Mouse (Mus musculus) mouse embryonic stem cell (cell line): ENCODE results near the gene Sumo1.
"Not testable (repeated sequence)": the region's sequence is repeated elsewhere in the genome, so short reads cannot be mapped to it uniquely, and the experiment has no call there.

Experiments used
- in situ Hi-C, 2 experiments: fragments of 300-500 bp; cut with MboI; formaldehyde crosslinking; loops; 1 replicate in 1 of 2; 3 replicates in 1 of 2; pipeline ENCODE4 v1.14.3; 2019 to 2020; ENCODE audit warnings: low sequenced_read_pairs in 2 of 2, low pct_unique_long_range_greater_than_20kb in 1 of 2, mixed read lengths in 1 of 2; ENCODE audit not compliant: unreplicated experiment in 1 of 2

Sumo1 gene

GRCm38 (mm10) chr1:59646502-59646901 is 24.1 kb downstream of the Sumo1 start:
- in situ Hi-C loops, result not testable (repeated sequence)

DNA sequence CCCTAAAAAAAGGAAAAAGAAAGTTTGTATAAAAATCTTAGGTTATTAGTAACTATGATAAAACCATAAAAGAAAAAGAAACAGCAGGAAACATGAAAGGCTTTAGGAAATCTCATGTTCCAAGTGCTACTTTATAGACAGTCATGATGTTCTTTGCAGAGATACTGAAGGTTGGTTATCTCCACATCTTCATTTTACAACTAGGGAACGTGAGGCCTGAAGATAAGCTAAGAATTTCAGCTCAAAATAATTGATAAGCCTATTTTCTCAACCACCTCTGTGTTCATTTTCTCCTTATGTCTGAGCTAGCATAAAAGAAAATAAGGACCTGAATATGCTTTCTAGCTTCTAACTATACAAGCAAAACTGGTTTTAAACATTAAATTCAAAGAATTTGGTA is 28.1 kb downstream of the Sumo1 start:
- in situ Hi-C loops, result no loop called here

DNA sequence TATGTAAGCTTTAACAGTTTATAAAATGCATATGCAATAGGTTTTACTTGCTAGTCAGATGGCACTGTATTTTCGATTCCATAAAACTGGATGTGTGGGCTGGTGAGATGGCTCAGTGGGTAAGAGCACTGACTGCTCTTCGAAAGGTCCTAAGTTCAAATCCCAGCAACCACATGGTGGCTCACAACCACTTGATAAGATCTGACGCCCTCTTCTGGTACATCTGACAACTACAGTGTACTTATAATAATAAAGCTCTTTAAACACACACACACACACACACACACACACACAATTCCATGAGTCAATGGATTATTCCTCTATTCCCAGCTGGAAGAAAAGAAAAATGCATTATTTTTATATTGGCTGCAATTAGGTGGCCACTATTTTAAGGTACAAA is 32.3 kb downstream of the Sumo1 start:
- in situ Hi-C loops, result no loop called here

DNA sequence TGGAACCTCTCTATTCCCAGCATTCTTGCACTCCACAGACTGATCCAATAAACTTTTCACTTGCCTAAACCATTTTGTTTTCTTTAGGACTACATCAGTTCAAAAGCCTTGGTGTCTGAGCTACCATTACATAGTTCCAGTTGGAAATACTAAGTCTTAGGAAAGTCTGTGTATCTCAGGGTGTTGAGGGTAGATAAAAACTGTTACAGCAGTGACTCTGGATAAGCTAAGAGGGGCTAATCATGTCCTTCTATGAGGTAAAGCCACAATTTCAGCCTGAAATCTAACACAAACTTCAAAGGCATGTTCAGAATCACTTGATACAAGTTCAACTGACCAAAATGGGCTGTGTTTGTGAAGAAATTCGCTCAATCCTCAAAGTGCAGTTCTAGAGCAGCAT is 34.3 kb downstream of the Sumo1 start:
- in situ Hi-C loops, result no loop called here

GRCm38 (mm10) chr1:59633056-59633455 is 37.6 kb downstream of the Sumo1 start:
- in situ Hi-C loops, result no loop called here

- in situ Hi-C loops, result no loop called here
Measured at GRCm38 (mm10) chr1:59631986-59632659, 38.5 kb downstream of the Sumo1 start.

GRCm38 (mm10) chr1:59630356-59630755 is 40.3 kb downstream of the Sumo1 start:
- in situ Hi-C loops, result not testable (repeated sequence)

- in situ Hi-C loops, result loop anchor here in 1 of 2 experiments (10.0 kb wide), 1 partner anchor 384 kb away; no protein-coding TSS in a partner anchor
Measured at GRCm38 (mm10) chr1:59629194-59629593, 41.4 kb downstream of the Sumo1 start.

- in situ Hi-C loops, result loop anchor here in 1 of 2 experiments (10.0 kb wide), 1 partner anchor 381 kb away; no protein-coding TSS in a partner anchor
Measured at GRCm38 (mm10) chr1:59625410-59625809, 45.2 kb downstream of the Sumo1 start.

DNA sequence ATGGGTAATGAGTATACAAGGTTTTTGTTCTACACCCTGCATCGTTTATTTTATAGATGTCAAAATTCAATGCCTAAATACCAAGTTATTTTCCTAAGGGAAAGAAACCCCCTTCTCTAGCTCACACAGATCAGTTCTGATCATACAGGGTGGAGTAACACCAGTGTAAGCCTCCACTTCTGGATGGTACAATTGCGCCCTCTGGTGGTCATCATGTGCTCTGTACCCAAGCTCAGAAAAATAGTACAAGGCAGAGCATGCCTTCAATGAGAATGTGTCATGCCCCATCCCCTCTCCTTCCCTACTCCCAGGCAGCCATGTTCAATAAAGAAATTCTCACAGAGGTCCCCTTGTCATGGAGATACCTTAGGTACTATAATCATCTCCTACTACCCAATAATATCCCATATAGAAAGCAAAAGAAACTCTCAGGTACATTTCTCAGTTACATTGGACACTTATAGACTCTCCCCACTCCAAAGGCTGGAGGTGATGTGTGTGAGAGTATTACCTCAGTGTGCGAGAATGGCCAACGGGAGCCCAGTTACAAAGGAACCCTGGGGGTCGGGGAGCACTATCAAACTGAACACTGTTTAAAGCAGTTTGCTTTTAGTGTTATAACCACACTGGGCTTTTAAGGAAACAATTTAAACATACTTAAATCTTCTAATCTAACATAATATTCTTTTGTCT is 47.2 kb downstream of the Sumo1 start:
- in situ Hi-C loops, result loop anchor here (5.0 to 25.0 kb wide), 3 partner anchors 379 to 861 kb away; no protein-coding TSS in a partner anchor

GRCm38 (mm10) chr1:59619201-59619600 is 51.4 kb downstream of the Sumo1 start:
- in situ Hi-C loops, result loop anchor here in 1 of 2 experiments (25.0 kb wide), 1 partner anchor 857 kb away; no protein-coding TSS in a partner anchor

- in situ Hi-C loops, result loop anchor here in 1 of 2 experiments (25.0 kb wide), 1 partner anchor 853 kb away; no protein-coding TSS in a partner anchor
Measured at GRCm38 (mm10) chr1:59615021-59615420, 55.6 kb downstream of the Sumo1 start.

DNA sequence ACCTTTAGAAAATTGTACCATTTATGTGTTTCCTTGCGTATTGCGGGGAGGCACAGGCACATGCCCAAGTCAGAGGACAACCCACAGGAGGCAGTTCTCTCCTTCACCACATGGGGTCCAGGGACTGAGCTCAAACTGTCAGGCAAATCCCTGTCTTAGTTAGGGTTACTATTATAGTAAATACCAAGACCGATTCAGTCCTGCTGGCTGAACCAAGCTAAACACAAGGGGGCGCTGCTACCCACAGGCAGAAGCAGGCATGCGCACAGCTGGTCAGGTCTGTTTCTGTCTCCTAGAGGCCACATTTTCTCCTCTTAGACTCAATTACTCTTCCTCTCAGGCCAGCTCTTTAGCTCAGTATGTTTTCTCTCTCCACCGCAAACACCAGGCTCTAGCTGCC is 56.8 kb downstream of the Sumo1 start:
- in situ Hi-C loops, result loop anchor here in 1 of 2 experiments (25.0 kb wide), 1 partner anchor 851 kb away; no protein-coding TSS in a partner anchor

DNA sequence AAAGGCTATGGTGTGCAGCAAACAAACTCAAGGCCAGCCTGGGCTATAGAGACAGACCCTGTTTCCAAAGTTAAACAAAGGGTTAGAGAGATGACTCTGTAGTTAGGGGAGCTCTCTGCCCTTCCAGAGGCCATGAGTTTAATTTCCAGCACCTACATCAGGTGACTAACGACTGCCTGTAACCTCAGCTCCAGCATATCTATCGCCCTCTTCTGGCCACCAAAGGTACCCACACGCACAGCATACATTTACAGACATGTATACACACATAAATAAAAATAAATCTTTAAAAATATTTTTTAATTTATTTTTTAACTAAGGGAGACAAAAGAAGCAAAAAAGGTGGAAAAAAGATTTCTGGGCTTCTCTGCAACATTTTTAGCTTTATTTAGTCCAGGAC is 59.7 kb downstream of the Sumo1 start:
- in situ Hi-C loops, result loop anchor here in 1 of 2 experiments (25.0 kb wide), 1 partner anchor 849 kb away; no protein-coding TSS in a partner anchor

GRCm38 (mm10) chr1:59609896-59610295 is 60.7 kb downstream of the Sumo1 start:
- in situ Hi-C loops, result loop anchor here in 1 of 2 experiments (25.0 kb wide), 1 partner anchor 848 kb away; no protein-coding TSS in a partner anchor

DNA sequence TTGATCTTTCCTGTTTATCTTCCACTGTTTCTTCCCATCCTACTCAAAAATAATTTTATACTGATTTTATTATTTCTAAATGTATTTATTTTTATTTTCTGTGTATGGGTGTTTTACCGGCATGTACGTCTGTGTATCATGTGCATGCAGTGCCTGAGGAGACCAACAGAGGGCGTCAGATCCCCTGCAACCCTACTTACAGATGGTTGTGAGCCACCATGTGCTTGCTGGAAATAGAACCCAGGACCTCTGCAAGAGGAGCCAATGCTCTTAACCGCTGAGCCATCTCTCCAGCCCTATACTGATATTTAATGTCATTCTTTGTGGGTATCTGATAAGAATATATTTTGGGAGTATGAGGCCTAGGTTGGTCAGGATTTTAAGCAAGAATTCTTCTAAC is 61.2 kb downstream of the Sumo1 start:
- in situ Hi-C loops, result loop anchor here in 1 of 2 experiments (25.0 kb wide), 1 partner anchor 847 kb away; no protein-coding TSS in a partner anchor

DNA sequence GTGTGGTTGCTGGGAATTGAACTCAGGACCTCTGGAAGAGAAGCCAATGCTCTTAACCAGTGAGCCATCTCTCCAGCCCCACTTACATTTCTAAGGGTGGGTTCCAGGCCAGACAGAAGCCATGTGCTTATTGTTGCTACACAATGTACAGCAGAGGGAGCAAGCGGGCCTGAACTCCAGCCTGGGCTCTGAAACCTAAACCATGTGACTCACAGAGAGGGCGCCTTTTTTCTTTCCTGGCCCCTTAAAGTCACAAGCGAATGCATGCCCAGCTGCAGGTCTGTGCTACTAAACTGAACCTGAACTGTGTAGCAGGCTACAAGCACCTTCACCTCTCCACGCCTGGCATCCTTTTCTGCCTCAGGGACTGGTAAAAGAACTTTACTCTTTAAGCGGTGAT is 61.7 kb downstream of the Sumo1 start:
- in situ Hi-C loops, result loop anchor here in 1 of 2 experiments (25.0 kb wide), 1 partner anchor 847 kb away; no protein-coding TSS in a partner anchor

DNA sequence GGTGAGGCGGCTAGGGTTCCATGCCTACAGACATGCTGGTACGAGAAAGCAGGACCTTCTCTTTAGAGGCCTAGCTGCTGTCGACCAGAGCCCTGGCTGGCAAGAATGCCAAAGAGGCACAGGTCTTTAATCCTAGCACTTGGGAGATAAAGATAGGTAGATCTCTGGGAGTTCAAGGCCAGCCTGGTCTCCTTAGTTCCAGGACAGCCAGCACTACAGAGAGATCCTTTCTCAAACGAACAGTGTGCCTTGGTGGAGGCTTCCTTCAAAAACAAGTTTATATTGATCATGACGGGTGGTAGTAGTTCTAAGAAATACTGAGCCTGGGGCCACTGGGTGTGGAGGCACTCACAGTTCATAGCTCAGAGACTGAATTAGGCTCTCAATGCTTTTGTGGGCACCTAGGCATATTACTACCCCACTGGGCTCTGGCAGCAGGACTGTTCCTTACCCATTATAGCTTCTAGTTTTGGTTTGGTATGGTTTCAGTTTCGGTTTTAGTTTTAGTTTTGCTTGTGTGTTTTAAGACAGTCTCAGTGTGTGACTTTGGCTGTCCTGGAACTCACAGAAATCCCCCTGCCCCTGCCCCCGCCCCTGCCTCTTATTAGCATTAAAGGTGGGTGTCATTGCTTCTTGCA is 62.4 kb downstream of the Sumo1 start:
- in situ Hi-C loops, result loop anchor here in 1 of 2 experiments (25.0 kb wide), 1 partner anchor 846 kb away; no protein-coding TSS in a partner anchor

DNA sequence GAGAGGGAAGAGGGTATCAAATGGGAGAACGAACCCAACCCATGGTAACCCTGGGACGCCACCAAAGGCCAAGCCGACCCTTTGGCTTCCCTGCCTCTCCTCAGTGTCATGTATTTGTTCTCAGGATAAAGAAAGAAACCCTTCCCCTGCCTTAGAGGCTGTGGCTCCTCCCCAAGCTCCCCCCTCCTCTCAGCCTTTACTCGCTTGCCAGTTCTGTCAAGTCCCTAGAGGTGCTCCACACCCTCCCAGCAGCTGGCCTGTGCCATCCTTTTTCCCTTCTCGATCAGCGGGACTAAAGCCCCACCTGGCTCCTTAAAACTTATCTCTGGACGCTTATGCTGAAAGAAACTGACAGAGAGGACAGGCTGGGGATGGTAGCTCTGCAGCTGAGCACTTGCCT is 63.6 kb downstream of the Sumo1 start:
- in situ Hi-C loops, result loop anchor here in 1 of 2 experiments (25.0 kb wide), 1 partner anchor 845 kb away; no protein-coding TSS in a partner anchor
